Mouse (Mus musculus) liver, adult 2 months (tissue): Measurements from ENCODE around the gene Pik3c2g.

Source experiments
- CTCF ChIP-seq: fragments of 200-500 bp; IDR thresholded peaks from 2 replicates; pipeline ENCODE4 v1.5.1; 2011; ENCODE audit warnings: low read depth, low read length, control low read depth
- POLR2A ChIP-seq: fragments of 200-500 bp; IDR thresholded peaks from 2 replicates; pipeline ENCODE4 v1.6.1; 2011; ENCODE audit warnings: low read length, control low read depth; ENCODE audit not compliant: insufficient read depth; ENCODE audit errors: extremely low read depth

- TF ChIP-seq CTCF (no peak), POLR2A (no peak)
Observed at GRCm38 (mm10) chr6:139966684-139967083, 379.7 kb downstream of the Pik3c2g start.
